Mouse (Mus musculus): ENCODE data around the gene Gm5089.

Gene Gm5089

DNA sequence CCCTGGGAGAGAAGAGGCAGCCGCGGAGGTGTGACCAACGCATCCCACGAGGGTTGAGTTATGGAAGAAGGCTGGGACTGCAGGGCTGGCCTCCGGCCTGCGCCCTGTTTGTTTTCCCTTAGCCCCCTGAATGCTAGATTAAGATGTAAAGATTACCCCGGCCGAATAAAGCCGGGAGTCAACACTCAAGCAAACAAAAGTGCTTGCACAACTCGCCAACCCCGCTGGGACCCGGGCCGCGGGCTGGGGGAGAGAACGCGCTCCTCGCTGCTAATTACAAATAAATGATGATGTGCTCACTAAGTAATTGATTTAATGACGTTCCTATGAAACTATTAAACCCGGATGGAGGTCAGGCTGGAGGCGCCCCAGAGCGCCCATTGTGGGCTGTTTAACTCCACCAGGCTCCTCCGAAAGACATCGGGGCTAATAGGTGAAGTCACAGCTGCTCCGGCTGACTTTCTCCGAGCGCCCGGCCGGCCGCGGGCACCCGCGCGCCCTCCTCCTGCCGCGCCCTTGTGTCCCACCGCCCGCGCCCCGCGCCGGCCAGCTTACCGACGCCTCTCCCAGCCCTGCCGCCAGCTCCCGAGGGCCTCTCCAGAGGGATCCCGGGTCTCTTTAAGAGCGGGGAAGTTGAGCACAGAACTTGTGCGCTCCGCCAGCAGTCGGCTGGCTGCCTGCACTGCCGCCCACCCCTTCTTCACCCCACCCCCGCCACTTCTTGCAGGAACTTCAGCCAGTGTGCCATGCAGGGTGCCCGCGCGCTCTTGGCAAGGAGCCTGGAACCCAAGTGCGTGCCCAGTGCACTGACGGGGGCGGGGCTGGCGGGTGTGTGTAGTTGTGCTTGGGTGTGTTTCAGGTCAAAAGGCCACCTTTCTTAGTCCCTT, at the start of gene Gm5089:
Gene Gm5089 (minus strand): TSS at position 620 of the 887 bp plus-strand sequence.
- no peak for DNase-seq (ENCODE audit: low spot score)

DNA sequence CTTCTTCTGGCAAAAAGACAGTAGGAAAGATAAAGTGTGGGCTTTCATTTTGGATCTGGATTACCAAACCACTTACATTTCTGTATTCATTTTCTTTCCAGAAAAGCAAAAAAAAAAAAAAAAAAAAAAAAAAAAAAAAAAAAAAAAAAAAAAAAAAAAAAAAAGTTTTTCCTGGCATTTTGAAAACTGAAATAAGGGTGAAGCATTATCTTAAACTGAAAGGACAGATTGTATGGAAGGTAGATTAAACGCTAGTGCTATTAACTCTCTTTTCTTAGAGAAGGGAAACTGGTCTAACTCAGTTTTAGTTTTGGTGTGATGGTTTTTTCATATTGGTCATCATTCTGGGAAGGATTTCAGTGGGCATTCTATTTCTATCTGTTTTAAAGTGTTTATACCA, 41.1 kb upstream of the Gm5089 start:
- DNase-seq (ENCODE audit: low spot score) = no peak

DNA sequence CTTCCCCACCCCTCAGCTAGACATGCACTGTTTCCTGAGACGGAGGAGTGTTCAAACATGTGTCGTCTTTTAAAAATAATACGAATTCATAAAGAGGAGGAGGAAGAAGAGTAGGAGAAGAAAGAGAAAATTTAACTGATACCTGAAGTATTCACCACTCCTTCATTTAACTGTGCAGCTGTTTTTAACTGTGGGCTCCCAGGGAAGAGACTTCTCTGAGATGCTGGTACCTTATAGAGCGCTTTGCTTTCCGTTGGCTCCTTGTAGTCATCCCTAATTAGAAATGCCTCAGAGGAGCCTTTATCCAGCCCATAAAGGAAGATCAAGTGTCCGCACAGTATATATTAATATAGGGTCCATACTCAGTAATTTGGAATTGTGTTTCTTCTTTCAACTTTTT, 40.6 kb upstream of the Gm5089 start:
- DNase-seq (ENCODE audit: low spot score) = no peak

DNA sequence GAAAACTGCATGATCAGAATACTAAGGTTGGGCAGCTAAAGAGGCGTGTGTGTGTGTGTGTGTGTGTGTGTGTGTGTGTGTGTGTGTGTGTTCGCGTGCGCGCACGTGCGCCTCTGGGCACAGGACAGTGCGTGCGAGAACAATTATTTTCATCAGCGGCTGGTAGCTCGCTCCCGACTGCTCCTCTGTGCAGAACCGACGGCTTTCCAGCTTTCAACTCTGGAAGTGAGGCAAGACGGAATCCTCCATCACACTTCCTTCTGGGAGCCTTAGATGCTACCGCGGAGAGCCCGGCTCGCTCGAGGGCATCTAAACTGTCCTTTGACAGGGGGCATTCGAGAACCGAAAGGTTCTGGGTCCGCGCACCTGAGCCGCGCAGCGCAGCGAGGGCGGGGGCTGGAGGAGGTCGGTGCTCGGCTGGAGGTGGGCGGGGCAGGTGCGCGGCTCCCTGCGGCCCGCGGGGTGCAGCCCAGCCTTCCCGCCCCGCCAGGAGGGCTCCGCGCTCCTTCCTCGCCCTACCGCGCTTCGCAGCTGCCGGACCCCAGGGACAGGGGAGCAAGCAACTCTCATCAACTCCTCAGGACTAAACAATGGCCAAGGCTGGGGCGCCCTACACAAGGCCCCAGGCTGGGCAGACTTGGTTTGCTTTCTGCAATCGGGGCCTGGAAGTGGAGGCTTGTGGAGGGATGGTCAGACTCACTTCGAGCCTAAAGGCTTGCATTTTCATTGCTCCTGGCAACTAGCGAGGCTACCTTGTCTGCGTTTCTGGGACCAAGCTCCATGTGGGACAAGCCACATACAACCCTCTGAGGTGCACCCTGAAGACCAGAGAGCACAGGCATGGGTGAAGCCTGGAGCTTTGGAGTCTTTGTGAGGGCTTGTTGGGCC, 39.8 kb upstream of the Gm5089 start, which contains the start of gene Gm10837:
Gene Gm10837 (plus strand): TSS at position 146 of the 888 bp plus-strand sequence.
- no peak for DNase-seq (ENCODE audit: low spot score)

DNA sequence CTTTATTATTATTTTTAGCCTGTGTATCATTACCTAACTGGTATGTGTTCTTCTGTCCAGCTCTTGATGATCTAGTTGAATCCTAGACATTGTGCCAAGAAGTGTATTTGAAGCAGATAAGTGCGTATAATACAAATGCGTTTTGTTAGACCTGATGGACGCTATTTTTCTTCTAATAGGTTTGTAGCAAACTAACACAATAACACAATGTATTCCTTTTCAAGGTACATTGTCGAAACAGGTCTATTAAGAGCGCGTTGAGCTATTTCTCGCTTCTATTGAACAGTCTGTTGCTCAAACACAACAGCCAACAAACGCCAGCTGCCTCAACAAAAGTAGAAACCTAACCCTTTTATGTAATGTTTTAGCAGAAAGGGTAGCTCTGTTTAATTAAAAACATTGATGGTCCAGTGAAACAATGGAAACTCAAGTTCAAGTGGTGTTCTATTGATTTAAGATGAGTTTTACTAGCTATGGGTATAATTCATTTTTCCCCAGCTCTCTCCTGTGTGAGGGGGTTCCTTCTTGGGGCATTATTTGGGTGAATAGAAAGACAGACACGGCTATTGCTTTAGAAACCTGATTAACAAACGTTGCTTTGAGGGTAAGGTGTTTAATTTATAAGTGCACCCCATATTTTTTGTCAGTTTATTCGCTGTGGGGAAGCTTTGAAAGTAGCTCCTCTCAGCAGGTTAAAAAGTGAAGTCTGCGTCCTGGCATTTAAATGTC, 38.9 kb upstream of the Gm5089 start:
- no peak for DNase-seq (ENCODE audit: low spot score)

DNA sequence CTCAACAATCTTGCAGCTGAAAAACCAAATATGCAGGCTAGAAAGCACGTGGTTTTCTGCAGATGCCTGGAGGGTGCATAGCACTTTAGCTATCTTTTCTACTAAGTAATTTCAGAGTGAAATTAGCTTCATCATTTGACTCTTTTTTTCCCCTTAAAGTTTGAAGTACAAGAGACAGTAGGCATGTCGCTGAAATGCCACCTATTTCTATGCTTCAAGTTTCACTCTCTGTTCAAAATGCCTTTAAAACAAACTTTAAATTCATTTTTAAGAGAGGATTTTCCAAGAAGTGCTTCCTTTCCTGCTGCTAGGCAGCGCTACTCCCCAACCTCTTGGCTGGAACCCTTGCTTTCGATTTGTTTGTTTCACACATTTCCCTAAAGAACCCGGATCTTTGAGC, 38.1 kb upstream of the Gm5089 start:
- no peak for DNase-seq (ENCODE audit: low spot score)

DNA sequence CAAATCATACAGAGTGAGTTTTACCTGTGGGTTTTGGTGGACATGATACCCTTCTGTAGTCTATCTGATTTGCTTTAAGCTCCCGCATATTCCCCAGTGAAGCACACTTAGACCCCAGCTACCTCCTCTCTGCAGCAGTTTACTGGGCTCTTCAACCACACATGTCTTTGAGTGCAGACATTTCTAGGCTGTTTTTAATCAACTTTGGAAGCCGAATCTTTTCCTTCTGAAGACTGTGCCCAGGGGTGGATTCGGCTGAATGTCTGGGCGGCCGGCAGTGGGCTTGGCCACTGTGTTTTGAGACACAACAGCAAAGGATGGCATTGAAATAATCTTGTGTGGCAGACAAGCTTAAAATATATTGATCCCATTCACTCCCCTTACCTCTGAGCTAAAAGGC, 36.5 kb upstream of the Gm5089 start:
- DNase-seq (ENCODE audit: low spot score) = no peak

DNA sequence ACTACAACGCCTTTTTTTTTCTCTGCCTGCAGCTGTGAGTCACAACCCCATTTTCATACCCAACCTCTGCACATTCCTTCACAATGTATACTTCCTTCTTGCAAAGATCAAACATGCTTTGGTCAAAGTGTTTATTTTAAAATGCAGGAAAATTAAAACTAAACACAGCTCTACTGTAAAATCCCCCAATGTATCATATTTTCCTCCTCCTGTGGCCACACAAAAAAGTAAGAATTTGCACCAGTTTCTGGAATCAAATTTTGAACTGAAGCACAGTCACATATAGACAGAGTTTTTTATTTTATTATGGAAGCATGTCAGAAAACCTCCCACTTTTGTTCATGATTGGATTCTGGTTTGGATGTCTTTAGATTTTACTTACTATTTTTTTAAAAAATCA, 35.7 kb upstream of the Gm5089 start:
- no peak for DNase-seq (ENCODE audit: low spot score)

DNA sequence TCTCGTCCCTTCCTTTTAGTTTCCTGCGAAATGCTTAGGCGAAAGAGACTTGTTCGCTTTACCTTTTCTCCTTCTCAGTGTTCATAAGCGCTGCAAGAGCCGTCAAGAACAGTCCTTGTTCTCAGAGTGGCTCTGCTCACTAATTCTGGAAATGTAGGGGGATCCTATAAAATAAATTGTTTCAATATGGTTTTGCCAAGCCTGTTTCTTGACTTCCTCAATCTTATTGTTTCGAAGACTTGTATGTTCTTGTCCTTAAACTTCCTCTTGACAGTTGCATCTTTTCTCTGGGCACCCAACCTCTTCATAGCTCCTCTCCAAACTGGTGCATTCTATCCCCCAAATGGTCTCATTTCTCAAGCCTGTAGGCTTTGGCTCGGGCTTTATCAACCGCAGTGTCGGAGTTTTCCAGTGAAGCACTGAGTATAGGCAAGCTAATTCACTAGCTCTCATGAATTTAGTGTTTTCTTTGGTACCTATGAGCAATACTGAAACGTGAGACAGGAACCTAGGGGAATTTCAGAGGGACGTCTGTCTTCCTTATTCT, 34.8 kb upstream of the Gm5089 start:
- DNase-seq (ENCODE audit: low spot score) = no peak

DNA sequence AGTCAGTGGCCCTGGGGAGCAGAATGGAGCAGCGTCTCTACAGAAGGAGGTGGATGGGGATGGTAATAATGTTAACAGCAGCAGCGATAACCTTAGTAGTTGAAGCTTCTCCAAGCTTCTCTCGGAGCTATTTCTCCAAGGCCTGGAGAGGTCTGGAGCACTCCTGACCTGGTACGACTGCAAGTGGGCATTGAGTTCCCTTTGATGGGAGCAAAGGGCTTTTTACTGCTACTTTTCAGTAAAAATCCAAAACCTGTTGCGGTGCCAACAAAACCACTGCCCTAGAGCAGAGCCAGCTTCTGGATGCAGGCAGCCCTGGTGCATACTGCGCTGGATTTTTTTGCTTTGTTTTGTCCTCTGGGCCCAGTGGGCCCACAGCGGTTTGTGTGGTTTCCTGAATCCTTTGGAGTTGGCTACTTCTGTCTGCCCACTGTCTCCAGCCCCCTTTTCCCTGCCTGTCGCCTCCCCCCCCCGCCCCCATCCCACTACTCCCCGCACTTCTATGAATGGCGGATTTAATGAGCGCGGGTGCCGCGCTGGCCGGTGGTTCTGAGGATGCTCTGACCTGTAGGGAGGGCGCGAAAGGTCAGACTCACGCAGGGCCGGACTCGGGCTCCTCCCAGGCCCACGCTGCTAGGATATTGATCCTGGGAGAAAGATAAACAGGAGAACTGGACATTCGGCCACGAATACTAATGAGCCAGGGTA, 34.1 kb upstream of the Gm5089 start:
- no peak for DNase-seq (ENCODE audit: low spot score)

DNA sequence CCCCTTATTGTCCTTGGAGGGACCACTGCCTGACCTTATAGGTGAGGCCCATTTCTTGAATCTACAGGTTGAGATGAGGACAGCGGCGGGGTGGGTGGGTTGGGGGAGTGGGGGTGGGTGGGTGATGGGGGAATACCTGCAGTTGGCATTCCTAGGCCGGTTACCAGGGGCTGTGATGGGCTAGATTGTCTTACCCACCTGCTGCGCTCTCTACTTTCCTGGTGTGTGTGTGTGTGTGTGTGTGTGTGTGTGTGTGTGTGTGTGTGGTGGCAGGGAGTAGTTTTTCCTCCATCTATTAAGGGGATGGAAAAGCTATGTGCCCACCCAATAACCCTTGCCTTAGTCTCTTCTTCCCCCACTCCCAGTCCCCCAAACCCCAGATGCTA, 33.5 kb upstream of the Gm5089 start:
- no peak for DNase-seq (ENCODE audit: low spot score)

DNA sequence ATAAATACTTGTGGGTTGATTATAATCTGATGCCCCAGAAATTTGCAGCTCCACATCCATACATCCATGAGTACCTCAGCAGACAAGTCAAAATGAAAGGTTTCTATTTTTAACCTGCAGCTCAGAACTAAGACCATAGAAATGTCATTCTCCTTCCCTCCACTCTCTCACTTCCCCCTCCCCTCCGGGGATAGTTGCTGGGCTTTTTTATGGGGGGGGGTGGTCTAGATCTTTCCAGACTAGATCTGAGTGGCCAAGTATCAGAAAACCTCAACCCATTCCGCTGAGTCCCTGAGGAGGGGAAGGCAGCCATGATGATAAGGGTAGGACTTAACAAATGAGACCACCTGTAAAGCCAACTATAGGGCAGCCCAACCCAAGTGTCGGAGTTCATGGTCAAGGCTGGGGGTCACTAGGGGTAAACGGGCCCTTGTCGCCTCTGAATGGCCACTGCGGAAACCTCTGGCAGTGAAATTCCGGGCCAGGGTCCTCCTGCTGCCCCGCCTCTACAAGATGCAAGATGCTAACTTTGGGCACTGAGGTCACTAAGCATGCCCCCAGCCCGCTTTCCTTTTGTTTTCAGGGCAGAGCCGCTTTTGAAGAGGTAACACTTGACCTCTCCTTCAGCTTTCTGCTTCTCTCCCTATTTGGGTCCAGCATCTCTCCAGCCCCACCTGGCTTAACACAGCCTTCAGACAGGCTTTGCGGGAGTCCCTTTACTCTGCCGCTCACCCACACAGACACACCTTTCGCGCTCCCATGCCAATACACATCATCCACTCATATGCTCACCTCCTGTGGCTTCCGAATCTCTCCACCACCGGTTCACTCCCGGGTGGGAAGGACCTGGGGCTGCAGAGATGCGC, 32.9 kb upstream of the Gm5089 start:
- no peak for DNase-seq (ENCODE audit: low spot score)

DNA sequence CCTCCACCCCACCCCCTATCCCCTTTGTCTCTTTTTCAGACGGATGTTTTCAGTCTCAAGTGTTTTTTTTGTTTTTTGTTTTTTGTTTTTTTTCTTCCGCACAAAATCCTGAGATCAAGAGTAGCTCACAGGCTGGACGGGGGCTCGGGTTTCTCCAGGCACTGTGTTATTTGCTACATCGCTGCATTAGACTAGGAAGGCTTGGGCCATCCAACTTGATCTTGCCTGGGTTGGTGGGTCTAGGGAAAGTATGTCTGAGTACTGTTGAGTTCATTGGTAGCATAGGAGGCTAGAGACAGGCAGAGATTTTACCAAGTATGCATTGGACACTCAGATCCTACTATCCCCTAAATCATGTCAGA, 32.1 kb upstream of the Gm5089 start:
- DNase-seq (ENCODE audit: low spot score) = no peak

DNA sequence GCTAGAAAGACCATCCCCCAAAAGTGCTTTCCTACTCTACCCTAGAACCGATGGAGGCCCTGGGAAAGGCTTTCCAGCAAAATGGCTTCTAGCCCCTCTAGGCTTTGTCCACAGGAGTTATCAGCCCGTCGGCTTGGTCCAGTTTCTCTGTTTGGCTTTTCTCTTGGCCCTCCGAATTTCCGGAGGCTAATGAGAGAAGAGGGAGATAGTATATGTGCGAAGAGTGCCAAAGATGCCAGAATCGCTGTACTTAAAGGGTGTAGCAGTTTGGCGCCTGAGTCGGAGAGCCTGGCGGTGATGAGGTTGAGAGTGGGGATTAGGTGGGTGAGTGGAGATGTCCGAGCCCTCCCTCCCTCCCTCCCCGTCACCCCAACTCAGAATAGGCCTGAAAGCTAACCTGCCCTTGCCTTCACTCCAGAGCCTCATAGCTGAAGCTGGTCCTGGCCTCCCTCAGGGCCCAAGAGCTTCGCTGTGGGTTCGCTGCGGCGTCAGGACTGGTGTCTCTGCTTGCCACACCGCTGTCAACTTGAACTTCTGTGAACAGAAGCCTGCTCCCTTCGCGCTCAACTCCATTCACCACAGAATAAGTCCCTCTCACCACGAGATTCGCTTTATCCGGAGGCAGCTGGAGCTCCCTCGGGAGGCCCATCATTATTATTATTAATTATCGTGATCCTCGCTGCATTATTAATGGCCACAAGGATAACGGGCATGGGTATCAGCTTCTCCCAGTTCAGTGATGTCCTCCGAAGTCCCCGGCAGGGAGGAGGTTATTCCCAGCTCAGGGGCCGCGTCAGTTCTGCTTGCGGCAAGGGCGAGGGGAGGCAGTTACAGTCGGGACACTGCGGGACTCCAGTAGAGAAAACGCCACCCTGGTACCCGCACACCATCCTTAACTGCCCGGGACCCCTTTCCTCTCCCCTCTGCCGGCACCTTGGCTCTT, 31.4 kb upstream of the Gm5089 start:
- no peak for DNase-seq (ENCODE audit: low spot score)

DNA sequence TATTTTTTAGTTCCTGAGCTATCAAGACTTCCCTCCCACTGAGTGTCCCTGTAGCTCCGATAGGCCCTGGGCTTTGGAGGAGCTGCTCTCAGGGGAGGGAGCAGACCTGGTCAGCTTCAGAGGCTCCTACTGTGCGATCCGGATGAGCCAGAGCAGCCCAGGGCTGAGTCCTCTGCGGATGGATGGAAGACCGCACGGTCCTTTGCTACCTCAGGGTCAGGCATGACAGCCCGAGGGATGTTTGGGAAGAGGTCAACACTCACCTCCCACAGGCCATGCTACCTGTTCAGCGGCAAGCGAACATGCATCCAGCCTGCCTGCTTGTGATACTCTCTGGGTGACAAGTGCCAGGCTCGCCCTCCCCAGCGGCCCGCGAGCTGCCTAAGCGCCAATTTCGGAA, 30.3 kb upstream of the Gm5089 start:
- DNase-seq (ENCODE audit: low spot score) = no peak

DNA sequence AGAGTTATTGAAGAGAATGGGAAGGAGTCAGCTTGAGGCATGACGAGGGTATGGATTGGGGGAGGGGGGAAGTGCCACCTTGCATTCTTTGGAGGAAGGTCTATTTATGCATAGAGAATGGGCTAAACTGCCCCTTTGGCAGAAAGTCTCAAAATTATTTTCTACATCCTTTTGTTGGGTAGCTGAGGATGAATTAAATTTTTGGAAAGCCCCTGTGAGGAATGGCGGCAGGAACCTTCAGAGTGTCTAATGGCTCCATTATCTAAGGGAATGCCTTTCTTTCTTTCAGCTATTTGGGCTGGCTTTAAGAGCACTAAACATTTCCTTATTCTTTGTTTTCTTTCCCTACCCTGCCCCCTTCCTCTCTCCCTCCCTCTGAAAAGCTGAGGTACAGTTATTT, 29.4 kb upstream of the Gm5089 start:
- DNase-seq (ENCODE audit: low spot score) = no peak

DNA sequence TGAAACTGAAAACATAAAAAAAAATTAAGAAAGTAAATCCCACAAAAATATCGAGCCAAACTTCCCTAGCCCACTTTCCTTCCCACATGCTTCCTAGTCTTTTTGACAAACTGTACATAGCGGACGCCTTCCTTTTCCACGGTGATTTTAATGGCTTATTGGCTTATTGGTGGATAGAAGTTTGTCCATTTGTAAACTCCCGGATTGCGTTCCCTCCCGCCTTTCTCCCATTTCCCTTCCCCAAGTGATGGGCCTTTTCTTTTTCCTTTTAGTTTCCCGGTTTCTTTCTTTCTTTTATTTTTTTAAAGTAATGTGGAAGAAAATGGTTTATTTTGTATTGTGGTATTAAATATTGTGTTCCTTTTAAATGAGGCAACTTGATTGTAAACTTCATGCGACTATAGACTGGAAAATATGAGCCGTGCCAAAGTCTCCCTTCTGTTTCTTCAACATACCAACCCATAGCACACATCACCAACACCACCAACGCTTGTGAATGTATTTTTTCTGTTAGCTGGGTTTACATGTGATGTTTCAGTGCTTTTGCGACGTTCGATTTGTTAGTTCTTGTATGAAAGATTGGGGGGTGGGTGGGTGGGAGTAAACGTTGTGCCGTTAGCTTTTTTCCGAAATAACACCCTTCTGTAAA, 28.7 kb upstream of the Gm5089 start:
- no peak for DNase-seq (ENCODE audit: low spot score)

DNA sequence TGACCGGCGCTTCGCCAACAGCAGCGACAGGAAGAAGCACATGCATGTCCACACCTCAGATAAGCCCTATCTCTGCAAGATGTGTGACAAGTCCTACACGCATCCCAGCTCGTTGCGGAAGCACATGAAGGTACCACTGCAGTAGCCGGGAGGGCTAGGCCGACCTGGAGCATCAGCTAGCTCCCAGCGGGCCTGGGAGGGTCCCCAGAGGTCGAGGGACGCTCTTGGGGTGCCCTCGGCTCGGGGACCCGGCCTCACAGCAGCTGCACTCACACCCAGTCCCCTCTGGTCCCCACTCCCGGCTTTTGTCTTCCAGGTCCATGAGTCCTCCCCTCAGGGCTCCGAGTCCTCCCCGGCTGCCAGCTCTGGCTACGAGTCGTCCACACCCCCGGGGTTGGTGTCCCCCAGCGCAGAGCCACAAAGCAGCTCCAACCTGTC, 27.7 kb upstream of the Gm5089 start:
- DNase-seq (ENCODE audit: low spot score) = no peak
